Mouse (Mus musculus) heart, adult 11 months (tissue): ENCODE data around the gene Phykpl.
"Not testable (repeated sequence)": the region's sequence is repeated elsewhere in the genome, so short reads cannot be mapped to it uniquely, and the experiment has no call there.

Experiments
- DNase-seq: peaks from one replicate; pipeline ENCODE4 v3.0.0; 2022

Phykpl gene

DNA sequence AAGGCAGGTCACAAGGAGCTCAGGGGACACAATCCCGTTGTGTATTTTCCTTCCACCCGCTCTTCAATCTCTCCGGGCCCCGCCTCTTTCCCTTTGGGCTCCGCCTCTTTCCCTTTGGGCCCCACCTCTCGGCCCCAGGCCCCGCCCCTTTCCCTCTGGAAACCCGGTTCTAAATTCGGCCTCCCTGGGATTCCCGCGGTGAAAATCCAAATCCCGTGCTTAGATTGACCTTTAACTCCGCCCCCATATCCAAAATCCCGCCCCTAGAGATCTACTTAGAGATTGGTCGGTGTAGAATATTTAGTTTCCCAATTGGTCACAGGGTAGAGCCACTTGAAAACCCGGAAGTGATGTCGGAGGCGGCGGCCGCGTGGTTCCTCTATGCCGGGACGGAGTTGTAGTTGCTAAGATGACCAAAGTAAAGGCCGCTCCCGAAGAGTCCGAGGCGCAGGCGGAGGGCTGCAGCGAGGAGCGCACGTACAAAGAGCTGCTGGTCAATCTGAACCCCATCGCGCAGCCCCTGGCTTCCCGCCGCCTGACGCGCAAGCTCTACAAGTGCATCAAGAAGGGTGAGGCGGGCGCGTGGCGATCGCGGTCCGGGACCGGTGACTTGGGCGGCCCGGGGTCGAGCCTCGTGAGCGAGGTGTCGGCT lies 35.0 kb downstream of the Phykpl start, which contains the start of gene Nhp2:
Gene Nhp2 (plus strand): TSS at position 327 of the 652 bp plus-strand sequence.
- DNase-seq = peak; percentile 100

DNA sequence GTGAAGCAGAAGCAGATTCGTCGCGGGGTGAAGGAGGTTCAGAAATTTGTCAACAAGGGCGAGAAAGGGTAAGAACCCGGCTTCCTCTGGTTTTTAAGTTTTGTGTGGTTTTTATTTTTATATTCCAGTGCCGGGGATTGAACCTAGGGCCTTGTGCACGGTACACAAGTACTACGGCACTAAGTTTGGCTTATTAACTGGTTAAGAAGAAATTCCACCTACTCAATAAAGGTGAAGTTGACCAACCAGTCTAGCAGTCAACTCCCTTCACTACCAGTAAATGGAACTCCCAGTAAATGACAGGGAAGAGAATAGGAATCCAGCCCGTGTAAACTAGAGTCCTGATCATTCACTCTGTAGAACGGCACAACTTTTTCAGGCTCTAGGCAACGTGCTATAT lies 35.5 kb downstream of the Phykpl start:
- DNase-seq = no peak

DNA sequence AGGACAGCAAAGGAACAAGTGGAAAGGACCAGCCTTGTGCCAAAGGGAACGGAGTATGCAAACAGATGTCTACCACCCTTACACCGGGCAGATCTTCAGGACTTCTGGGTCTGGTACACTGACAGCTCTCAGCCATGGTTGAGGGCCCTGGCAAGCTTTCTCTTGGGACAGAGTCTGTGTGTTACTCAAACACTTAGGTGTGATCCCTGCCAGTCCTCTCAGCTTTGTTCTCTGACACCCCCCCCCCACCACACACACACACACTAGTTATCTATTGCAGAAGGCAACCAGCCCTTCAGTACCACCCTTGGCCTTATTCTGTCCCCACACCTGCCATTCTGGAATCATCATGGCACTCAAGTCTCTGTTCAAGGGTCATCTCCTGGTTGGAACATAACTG lies 37.2 kb downstream of the Phykpl start:
- no peak for DNase-seq

DNA sequence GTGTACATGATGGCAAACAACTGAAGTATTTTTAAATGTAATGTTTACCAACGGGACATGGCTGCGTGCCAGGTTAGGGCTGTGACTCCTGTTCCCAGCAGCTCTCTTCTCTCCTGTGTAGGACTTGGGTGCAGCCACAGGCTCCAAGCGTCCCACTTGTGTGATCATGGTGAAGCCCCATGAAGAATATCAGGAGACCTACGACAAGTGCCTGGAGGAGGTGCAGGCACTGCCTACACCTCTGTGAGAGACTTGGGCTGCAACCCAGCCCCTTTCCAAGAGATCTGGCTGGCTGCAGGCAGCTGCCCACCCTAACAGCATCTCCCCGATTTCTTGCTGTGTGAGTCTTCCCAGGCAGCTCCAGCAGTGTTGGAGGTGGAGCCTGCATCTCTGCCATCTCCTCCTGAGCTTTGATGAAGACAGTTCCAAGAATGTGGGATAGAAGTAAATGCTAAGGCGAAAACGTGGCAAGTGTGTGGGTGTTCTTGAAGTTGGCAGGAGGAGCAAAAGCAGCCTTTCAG lies 38.5 kb downstream of the Phykpl start:
- DNase-seq = no peak

DNA sequence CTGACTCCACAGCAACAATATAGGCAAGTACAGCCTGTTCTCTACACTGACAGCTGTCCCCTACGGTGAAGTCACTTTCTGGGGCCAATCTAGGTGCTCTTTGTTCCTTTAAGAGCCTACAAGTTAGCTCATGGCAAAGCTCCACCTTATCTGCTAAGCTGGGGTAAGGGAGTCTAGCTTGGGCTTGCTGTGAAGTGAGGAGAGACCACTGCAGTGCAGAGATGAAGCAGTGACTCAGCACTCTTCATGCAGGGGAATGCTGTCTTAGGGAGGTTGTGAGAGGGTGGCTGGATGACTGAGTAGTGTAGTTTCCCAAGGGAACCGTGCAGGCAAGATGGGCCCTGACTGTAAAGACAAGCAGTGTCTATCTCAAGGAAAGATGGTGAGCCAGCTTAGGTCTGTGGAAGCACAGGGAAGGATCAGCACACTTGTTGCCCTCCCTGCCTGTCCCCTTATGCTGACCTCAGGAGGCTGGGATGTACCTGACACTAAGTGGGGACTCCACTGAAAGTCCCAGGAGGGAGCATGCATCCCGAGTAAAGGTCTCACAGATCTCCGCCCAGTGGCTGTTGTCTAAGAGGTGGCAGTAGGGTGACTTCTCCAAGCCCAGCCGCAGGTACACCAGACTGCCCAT lies 40.7 kb downstream of the Phykpl start:
- no peak for DNase-seq

DNA sequence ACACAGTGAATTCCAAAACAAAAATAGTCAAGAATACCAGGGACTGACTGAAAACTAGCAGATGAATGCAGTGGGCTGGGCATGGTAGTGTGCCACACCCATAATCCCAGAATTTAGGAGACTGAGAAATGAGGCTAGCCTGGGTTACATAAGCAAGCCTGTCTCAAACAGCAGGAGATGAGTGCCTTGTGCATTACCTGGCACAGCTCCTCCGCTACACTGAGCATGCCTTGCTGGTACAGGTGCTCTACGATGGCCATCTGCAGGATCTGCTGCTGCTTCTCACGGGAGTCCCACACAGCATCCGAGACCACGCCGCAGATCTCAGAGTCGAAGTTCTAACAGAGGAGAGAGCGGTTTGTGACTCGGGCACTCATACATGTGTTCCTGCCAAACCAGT lies 42.9 kb downstream of the Phykpl start:
- no peak for DNase-seq

DNA sequence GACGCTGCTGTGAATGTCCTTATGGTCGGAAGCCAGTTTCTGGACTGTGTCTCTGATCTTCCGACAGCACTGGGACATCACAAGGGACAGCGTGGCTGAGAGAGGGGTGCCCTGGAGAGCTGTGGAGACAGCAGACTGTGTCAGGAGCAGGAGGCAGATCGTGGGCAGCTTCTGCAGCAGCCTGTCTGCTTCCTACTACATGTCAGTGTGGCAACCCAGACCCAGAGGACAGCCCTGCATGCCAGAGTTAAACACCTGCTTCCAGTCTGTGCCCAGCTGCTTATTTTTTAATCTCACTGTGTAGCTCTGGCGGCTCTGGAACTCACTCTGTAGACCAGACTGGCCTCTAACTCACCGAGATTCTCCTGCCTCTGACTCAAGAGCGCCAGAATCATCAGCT lies 43.4 kb downstream of the Phykpl start:
- no peak for DNase-seq

DNA sequence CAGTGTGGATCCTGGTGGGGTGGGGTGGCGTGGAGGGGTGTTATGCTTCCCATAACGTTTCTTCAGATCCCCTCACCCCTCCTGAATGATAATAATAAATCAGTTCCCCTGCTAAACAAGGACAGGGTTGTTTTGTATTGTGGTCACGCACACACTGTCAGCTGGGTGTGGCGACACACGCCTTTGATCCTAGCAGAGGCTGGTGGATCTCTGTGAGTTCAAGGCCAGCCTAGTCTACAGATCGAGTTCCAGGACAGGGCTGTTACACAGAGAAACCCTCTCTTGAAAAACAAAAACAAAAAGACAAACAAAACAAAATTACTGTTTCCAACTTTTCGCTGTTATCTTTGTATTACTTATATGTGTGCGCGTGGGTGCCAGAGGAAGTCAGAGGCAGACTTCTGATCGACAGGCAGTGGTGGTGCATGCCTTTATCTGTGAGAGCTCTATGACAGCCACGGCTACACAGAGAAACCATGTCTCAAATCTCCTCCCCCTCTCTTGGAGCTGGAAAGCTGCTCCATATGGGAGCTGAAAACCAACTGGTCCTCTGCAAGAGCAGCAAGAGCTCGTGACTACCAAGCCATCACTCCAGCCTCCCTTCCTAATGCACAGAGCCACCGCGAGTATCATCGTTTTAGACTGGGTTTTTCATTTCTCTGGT lies 45.2 kb downstream of the Phykpl start:
- no peak for DNase-seq

DNA sequence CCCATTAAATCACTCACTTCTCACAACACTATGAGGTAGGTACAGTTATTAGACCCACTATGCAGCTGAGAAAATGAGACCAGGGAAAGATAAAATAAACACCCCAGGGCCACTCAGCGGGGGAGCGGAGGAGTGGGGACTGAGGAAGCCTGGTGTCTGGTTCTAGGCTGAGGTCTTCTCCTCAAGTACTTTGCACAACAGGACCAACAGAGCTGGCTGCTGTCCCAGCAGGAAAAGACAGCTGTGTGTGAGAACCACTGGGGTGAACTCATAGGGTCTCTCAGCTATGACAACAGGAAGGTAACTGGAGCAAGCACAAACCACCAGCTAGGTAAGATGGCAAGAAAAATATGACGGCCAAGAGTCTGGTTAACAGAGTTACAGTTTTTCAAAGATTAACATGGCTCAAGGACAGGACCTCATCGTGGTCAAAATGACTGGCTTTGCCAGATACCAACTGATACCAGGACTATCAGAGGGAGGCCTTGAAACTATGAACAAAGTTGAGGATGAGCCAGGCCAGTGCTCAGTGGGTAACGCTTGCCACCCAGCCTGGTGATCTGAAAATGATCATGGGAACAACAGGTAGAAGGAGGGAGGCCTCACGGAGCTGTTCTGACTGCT lies 47.7 kb downstream of the Phykpl start:
- DNase-seq = peak; percentile 91

DNA sequence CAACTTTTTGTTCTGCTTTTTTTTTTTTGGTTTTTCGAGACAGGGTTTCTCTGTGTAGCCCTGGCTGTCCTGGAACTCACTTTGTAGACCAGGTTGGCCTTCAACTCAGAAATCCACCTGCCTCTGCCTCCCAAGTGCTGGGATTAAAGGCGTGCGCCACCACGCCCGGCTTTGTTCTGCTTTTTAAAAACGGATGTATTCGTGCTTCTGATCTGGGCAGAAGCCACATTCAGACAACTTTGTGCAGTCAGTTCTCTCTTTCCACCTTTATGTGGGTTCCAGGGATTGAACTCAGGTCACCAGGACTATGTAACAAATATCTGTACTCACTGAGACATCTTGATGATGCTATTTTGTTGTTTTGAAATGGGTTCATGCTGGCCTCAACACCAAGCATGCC lies 48.6 kb downstream of the Phykpl start:
- DNase-seq = not testable (repeated sequence)

DNA sequence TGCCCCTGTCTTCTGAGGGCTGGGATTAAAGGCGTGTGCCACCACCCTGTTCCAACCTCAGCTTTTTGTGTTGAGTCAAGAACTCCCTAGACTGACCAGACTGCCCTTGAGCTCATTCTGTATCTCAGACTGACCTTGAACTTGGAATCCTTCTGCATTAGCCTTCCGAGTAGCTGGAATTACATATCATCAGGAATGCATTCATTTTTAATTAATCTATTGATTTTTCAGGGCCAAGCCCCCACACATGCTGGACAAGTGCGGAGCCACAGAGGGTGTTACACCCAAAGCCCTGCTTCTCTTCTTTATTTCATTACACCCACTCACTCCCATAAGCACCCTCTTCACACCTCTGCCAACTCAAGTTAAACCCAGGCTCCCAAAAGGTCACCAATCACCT lies 49.2 kb downstream of the Phykpl start:
- DNase-seq = no peak

DNA sequence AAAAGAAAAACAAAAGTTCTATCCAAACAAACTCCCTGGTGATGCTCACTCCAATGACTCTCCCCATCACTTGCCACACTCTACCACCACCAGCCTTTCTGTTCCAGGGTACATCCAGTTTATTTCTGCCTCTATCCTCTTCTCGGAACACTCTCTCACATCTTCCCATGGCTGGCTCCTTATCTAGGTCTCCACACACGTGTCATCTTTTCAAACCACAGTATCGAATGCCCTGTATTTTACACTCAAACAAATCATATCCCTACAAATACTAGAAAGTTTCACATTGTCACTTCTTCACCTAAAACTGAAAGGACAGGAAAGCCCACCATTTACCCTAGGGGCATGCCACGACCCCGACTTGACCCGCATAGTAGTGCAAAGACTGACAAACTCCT lies 50.6 kb downstream of the Phykpl start:
- no peak for DNase-seq

DNA sequence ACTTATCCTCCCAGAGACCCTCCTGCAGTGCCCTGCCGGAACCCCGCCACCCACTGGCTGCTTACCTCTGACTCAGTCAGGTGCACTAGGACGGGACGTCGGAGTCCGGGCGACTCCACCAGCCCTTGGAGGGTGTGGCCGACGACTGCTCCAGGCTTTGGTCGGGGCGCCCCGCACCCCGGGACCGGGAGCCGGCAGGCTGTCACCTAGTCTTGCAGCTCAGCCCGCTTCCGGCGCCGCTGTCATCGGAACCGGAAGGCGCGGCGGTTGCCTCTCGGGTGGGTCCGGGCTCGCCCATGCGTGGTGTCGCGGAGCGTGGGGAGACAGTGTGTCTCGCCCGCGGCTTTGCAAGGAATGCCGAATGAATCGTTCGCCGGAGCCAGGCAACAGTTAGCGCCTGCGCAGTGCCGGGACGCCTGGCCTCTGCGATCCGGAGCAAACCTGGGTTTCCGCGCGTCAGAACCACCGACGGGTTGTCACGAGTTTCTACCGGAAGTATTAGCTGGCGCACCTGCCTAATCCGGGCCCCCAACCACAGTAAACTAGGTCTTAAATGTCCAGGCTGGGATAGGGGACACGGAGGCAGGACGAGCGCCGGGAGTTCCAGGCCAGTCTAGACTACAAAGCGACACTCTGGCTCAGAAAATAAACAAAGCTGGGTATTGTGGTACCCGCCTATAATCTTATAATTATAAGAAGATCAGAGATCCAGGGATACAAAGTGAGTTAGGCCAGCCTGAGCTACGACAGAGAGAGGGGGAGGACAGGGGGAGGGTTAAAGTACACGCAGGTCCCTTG lies 51.2 kb downstream of the Phykpl start, which contains the start of gene Rmnd5b:
Gene Rmnd5b (minus strand): TSS at position 372 of the 798 bp plus-strand sequence.
- DNase-seq = peak; percentile 99

DNA sequence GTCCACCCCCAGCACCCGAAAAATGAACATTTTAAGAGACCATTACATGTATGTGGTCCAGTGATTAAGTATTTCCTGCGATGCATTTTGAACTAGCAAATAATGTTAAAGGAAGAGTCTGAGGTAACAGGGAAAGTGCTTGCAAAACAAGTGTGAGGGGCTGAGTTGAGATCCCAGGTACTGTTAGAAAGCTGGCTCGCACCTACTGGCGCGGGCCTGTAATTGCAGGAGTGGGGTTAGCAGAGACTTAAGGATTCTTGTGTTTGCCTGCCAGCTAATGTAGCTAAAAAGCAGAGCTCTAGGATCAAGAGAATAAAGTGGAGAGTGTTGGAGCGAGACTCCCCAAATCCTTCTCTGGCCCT lies 51.7 kb downstream of the Phykpl start:
- peak; percentile 95 for DNase-seq

DNA sequence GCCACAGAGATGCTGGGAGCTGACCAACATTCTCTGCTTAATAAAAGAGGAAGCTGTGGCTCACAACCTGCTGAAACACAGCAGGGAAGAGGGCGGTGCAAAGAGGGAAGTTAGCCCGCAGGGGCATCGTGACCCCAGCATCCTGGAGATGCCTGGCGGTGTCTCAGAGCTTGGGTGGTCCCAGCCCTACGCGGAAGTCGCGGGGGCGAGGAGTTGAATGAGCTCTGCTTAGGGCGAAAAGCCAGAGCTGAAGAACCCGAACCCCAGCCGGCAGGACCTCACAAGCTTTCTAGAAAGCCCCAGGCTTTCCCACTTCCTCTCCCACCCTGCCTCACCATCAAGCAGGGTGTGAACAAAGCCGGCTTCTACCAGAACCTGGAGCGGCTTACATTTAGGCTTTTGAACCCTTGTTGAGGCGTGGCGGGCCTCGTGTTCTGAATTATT lies 53.4 kb downstream of the Phykpl start:
- peak; percentile 97 for DNase-seq

DNA sequence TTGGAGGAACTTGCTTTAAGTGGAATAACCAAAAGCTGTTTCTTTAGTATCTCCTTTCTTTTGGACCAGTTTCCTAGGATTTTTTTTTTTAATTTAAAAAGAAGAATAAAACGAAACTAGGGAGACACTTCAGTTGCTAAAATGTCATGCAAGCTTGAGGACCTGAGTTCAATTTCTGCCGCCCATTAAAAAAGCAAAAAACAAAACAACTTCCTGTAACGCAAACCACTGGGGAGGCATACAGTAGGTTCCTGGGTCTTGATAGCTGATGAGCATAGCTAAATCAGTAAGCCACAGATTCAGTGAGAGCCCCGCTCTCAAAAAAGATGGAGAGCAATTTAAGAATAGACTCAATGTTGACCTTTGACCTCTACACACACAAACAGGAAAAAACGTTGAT lies 53.9 kb downstream of the Phykpl start:
- DNase-seq = no peak

DNA sequence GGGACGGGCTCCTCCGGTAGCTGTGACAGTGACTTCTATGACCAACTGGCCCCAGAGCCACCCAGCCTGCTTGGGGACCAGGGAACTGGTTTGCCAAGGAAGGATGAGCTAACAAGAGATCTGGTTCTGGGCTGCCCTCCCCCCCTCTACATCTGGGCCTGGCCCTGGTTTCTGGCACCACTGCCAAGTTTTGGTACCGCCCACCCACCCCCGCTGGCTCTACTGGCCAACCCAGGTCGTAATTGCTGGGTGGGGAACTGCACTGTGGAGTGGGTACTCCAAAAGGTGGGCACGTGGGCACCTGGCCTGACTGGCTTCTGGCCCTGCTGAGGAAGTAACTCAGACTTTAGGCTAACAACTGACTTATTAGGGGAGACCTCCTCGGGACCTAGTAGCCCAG lies 56.2 kb downstream of the Phykpl start:
- peak; percentile 92 for DNase-seq

DNA sequence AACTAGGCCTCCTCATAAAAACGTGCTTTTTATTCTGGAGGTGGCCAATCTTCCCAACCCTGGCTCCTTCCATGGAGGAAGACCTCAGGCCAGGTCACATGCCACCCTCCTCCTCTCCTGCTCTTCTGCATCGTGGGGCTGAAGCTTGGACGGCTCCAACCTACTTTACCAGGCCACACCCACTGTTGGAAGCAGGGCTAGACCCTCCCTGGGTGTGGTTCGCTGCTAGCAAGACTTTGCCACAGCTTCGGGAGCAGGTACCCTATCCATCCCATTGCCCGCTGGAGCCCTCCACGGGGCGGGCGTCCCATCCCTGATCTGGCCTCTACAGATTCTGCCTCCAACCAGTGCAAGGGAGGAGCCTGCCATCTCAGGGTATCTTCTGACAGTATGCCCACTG lies 58.6 kb downstream of the Phykpl start:
- no peak for DNase-seq

DNA sequence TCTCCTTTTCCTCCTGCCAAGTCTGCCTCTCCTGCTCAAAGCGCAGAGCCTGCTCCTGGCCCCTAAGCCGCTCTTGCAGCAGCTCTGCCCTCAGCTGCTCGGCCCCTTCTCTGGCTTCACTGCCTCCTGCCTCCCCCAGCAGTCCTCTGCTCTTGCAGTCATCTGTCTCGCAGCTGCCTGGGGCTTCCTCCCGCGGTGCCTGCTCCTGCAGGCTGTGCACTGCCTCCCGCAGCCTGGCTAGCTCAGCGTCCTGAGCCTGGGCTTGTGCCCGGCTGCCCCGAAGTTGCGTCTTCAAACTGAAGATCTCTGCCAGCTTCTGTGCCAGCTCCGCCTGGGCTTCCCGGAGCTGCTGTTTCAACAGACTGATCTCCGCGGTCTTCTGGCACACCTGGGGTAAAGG lies 59.2 kb downstream of the Phykpl start:
- no peak for DNase-seq

DNA sequence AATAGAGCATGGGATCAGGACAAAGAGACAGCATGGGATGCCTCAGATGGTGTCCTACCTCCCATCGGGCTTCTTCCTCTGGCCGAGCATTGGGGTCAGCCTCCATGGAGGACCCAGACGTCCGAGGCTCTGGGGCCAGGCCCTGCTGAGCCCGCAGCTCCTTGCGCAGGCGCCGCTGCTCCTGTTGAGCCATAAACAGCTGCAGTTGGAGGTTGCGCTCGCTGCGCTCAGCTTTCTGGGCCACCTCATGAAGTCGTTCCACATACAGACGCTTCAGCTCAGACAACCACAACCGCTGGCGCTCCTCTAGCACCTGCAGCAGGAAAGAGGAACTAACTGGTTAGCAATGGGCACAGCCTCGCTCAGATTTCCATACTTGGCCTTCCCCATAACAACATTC lies 59.7 kb downstream of the Phykpl start:
- DNase-seq = no peak

DNA sequence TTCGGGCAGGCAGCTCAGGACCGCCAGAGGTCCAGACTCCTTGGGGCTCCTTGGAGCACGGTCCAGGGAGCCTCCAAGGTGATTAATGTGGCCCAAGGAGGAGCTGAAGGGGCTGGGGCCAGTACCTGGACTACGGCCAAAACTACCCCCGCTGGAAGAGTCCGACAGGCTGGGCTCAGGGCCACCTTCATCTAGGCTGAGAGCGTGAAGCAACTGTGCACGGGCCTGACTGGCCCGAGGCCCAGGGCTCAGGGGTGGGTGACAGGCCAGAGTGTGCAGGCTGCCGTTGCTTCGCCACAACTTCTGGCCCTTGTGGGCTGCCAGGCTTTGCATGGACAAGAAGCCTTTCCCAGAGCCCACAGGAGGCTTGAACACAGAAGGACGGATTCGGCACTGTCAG lies 60.7 kb downstream of the Phykpl start:
- no peak for DNase-seq

DNA sequence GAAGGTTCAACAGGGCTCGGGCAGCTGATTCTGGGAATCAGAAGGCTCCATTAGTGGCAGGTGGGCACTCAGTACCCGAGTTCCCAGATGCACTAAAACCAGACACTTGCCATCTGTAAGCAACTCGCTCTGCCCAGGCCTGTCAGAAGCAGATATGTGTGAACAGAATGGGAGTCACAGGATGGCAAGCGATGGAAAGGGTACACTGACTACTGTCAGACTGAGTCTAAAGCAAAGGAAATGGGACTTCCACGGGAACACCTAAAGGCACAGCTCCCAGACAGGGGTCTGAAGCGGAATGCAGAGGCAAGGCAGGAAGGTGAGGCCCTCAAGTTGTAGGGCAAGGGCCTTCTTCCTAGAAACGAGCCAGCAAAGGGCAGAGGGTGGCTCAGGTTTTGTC lies 61.7 kb downstream of the Phykpl start:
- peak; percentile 93 for DNase-seq
